Mouse (Mus musculus): ENCODE results near the gene Hist1h2ao. TPM values are rescaled to one million over a fixed set of nuclear protein-coding genes. Genes with fewer than 3 reads are reported as not detected.

The Hist1h2ao gene
- 587 and 743 TPM in 2 replicates for total RNA-seq (2015; ENCODE audit: low replicate concordance)
- 2,181 TPM in 1 of 2 replicates, not detected in the other for total RNA-seq (2017; ENCODE audit: low replicate concordance)

- ATAC-seq (replicated peaks; ENCODE audit: low FRiP score, poor library complexity, severe bottlenecking) = peak; percentile 80
These were observed at the start of gene Hist1h2ao, which contains the start of gene Hist1h2bq for GRCm38 (mm10) chr13:21810073-21810472. Gene Hist1h2ao, plus strand, starts transcription at chr13:21810465. Gene Hist1h2bq, minus strand, starts transcription at chr13:21810197.

GRCm38 (mm10) chr13:21778814-21779766 is 31.2 kb upstream of the Hist1h2ao start:
- ATAC-seq (replicated peaks; ENCODE audit: low FRiP score, poor library complexity, severe bottlenecking) = peak; percentile 53

- peak; percentile 43 for ATAC-seq (replicated peaks; ENCODE audit: low FRiP score, poor library complexity, severe bottlenecking)
These were observed 30.2 kb upstream of the Hist1h2ao start, which contains the start of gene Hist1h1b for GRCm38 (mm10) chr13:21779767-21780731. Gene Hist1h1b, minus strand, starts transcription at chr13:21780625.

GRCm38 (mm10) chr13:21781021-21781555 is 29.2 kb upstream of the Hist1h2ao start:
- ATAC-seq (replicated peaks; ENCODE audit: low FRiP score, poor library complexity, severe bottlenecking) = no peak

- ATAC-seq (replicated peaks; ENCODE audit: low FRiP score, poor library complexity, severe bottlenecking) = no peak
These were observed 28.6 kb upstream of the Hist1h2ao start for GRCm38 (mm10) chr13:21781639-21782038.

GRCm38 (mm10) chr13:21782361-21783254 is 27.7 kb upstream of the Hist1h2ao start:
- ATAC-seq (replicated peaks; ENCODE audit: low FRiP score, poor library complexity, severe bottlenecking) = peak; percentile 3

- 0 out of 2 replicates have a peak, but pooled peaks have one; percentile 8 for ATAC-seq (replicated peaks; ENCODE audit: low FRiP score, poor library complexity, severe bottlenecking)
These were observed 27.0 kb upstream of the Hist1h2ao start, which contains the start of gene Hist1h3i for GRCm38 (mm10) chr13:21783255-21783617. Gene Hist1h3i, minus strand, starts transcription at chr13:21783370.

- no peak for ATAC-seq (replicated peaks; ENCODE audit: low FRiP score, poor library complexity, severe bottlenecking)
These were observed 26.5 kb upstream of the Hist1h2ao start for GRCm38 (mm10) chr13:21783734-21784161.

- ATAC-seq (replicated peaks; ENCODE audit: low FRiP score, poor library complexity, severe bottlenecking) = no peak
These were observed 26.0 kb upstream of the Hist1h2ao start for GRCm38 (mm10) chr13:21784311-21784710.

GRCm38 (mm10) chr13:21786189-21786898 is 23.9 kb upstream of the Hist1h2ao start:
- ATAC-seq (replicated peaks; ENCODE audit: low FRiP score, poor library complexity, severe bottlenecking) = peak; percentile 8

GRCm38 (mm10) chr13:21786899-21787629 is 23.2 kb upstream of the Hist1h2ao start, which contains the start of the genes Hist1h2an and Hist1h2bp:
Gene Hist1h2an, minus strand, starts transcription at chr13:21787218.
Gene Hist1h2bp, plus strand, starts transcription at chr13:21787461.
- ATAC-seq (replicated peaks; ENCODE audit: low FRiP score, poor library complexity, severe bottlenecking) = peak; percentile 74

- ATAC-seq (replicated peaks; ENCODE audit: low FRiP score, poor library complexity, severe bottlenecking) = no peak
These were observed 22.3 kb upstream of the Hist1h2ao start for GRCm38 (mm10) chr13:21787760-21788593.

GRCm38 (mm10) chr13:21789925-21790324 is 20.3 kb upstream of the Hist1h2ao start:
- no peak for ATAC-seq (replicated peaks; ENCODE audit: low FRiP score, poor library complexity, severe bottlenecking)

GRCm38 (mm10) chr13:21790601-21791283 is 19.5 kb upstream of the Hist1h2ao start:
- no peak for ATAC-seq (replicated peaks; ENCODE audit: low FRiP score, poor library complexity, severe bottlenecking)

GRCm38 (mm10) chr13:21795584-21795983 is 14.7 kb upstream of the Hist1h2ao start:
- ATAC-seq (replicated peaks; ENCODE audit: low FRiP score, poor library complexity, severe bottlenecking) = no peak

GRCm38 (mm10) chr13:21797163-21797562 is 13.1 kb upstream of the Hist1h2ao start:
- peak; percentile 80 for ATAC-seq (replicated peaks; ENCODE audit: low FRiP score, poor library complexity, severe bottlenecking)
